Mouse (Mus musculus): Measurements from ENCODE around the gene Rplp0. TPM values are rescaled to one million over a fixed set of nuclear protein-coding genes. Genes with fewer than 3 reads are reported as not detected.

The Rplp0 gene
- total and polyA plus RNA-seq, 2 experiments: 607 to 709 TPM

DNA sequence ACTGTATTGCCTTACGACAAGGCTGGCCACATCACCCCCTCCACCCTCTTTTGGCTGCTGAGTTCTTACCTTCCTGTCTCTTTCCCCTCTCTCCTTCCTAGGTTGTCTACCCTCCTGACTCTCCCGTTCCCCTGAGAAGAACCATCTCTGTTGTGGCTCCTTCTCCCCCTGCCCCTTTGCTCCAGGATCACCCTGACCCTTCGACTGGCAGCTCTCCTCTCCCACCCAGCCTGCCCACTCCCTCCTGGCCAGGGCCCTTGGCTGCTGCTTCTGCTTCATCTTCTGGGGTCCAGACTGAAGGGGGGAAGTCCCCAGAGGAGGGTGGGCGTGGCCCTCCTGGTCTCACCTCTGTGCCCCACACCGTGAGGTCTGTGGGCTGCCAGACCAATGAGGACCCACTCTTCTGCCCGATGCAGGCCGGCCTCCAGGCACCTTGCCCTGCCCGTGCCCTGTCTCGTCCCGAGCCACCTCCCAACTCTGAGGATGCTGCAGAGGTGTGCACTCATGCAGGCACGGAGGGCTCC, 8.7 kb upstream of the Rplp0 start:
- H3K27me3 ChIP-seq (ENCODE audit: control insufficient read depth, insufficient read depth, low read length): no peaks in the 10 kb centered on the region
- 86% methylated on average over 11 of the region's 11 CpGs for WGBS
- no peak overlapping the region for H3K27ac ChIP-seq (replicated peaks; ENCODE audit: insufficient read depth, low read depth, low read length)
- H3K4me1 ChIP-seq (ENCODE audit: control insufficient read depth, insufficient read depth, low read length): no peaks in the 10 kb centered on the region
- TF ChIP-seq POLR2A (IDR thresholded peaks at IDR 0.05; ENCODE audit: extremely low read depth, insufficient read depth, low read length): no peak
- no peak for TF ChIP-seq CTCF (IDR thresholded peaks at IDR 0.05; ENCODE audit: low read depth, low read length)
- no peak overlapping the region for H3K9ac ChIP-seq (ENCODE audit: low read depth, low read length)
- H3K36me3 ChIP-seq (ENCODE audit: control insufficient read depth, insufficient read depth, low read length): peaks cover 10% of the 10 kb centered on the region
- no peaks in the 10 kb centered on the region for H3K79me2 ChIP-seq (ENCODE audit: control insufficient read depth, insufficient read depth, low read length)
- H3K4me3 ChIP-seq (ENCODE audit: insufficient read depth, low read depth, low read length): no peak overlapping the region
- no peak for DNase-seq (ENCODE audit: extremely low read depth, low read depth, low spot score)

DNA sequence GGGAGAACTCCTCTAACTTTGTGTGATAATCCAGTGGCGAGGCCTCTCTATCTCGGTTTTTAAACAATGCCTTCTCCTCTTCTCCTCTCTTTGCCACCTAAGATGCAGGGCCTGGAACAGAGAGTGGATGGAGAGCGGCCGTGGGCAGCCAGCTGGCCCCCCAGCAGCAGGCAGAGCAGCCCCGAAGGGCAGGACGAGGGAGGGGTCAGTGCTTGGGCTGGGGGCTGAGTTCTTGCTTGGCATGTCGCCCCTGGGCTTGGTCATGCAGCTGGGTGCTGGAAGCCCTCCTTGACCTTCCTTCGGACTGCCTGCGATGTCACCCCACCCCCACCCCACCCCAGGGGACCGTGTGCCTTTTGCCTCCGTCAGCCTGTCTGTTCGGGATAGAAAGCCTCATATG, 7.9 kb upstream of the Rplp0 start:
- TF ChIP-seq POLR2A (IDR thresholded peaks at IDR 0.05; ENCODE audit: extremely low read depth, insufficient read depth, low read length) (no peak), CTCF (IDR thresholded peaks at IDR 0.05; ENCODE audit: low read depth, low read length) (no peak)
- H3K9ac ChIP-seq (ENCODE audit: low read depth, low read length): no peak overlapping the region
- no peak overlapping the region for H3K27ac ChIP-seq (replicated peaks; ENCODE audit: insufficient read depth, low read depth, low read length)
- H3K4me3 ChIP-seq (ENCODE audit: insufficient read depth, low read depth, low read length): no peak overlapping the region
- H3K79me2 ChIP-seq (ENCODE audit: control insufficient read depth, insufficient read depth, low read length): no peaks in the 10 kb centered on the region
- no peak for DNase-seq (ENCODE audit: extremely low read depth, low read depth, low spot score)
- peaks cover 10% of the 10 kb centered on the region for H3K36me3 ChIP-seq (ENCODE audit: control insufficient read depth, insufficient read depth, low read length)
- H3K4me1 ChIP-seq (ENCODE audit: control insufficient read depth, insufficient read depth, low read length): no peaks in the 10 kb centered on the region; the same call in 1 of the 2 replicates
- no peaks in the 10 kb centered on the region for H3K27me3 ChIP-seq (ENCODE audit: control insufficient read depth, insufficient read depth, low read length)
- 92% methylated on average over 12 of the region's 12 CpGs for WGBS

DNA sequence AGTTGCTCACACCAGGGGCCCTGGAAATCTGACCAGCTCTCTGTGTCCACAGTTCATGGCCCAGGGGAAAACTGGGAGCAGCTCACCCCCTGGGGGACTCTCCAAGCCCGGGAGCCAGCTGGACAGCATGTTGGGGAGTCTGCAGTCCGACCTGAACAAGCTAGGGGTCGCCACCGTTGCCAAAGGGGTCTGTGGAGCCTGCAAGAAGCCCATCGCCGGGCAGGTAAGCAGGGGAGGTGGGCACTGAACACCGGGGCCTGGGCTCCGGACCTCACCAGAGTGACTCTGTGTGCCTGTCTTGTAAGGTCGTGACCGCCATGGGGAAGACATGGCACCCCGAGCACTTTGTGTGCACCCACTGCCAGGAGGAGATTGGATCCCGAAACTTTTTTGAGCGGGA, 7.5 kb upstream of the Rplp0 start:
- Histone ChIP-seq H3K9ac (ENCODE audit: low read depth, low read length) (no peak overlapping the region), H3K27me3 (ENCODE audit: control insufficient read depth, insufficient read depth, low read length) (no peaks in the 10 kb centered on the region), H3K4me1 (ENCODE audit: control insufficient read depth, insufficient read depth, low read length) (no peaks in the 10 kb centered on the region; the same call in 1 of the 2 replicates), H3K4me3 (ENCODE audit: insufficient read depth, low read depth, low read length) (no peak overlapping the region), H3K27ac (replicated peaks; ENCODE audit: insufficient read depth, low read depth, low read length) (no peak overlapping the region), H3K79me2 (ENCODE audit: control insufficient read depth, insufficient read depth, low read length) (no peaks in the 10 kb centered on the region), H3K36me3 (ENCODE audit: control insufficient read depth, insufficient read depth, low read length) (peaks cover 10% of the 10 kb centered on the region)
- WGBS: 92% methylated on average over 13 of the region's 13 CpGs
- DNase-seq (ENCODE audit: extremely low read depth, low read depth, low spot score): no peak
- no peak for TF ChIP-seq CTCF (IDR thresholded peaks at IDR 0.05; ENCODE audit: low read depth, low read length)

DNA sequence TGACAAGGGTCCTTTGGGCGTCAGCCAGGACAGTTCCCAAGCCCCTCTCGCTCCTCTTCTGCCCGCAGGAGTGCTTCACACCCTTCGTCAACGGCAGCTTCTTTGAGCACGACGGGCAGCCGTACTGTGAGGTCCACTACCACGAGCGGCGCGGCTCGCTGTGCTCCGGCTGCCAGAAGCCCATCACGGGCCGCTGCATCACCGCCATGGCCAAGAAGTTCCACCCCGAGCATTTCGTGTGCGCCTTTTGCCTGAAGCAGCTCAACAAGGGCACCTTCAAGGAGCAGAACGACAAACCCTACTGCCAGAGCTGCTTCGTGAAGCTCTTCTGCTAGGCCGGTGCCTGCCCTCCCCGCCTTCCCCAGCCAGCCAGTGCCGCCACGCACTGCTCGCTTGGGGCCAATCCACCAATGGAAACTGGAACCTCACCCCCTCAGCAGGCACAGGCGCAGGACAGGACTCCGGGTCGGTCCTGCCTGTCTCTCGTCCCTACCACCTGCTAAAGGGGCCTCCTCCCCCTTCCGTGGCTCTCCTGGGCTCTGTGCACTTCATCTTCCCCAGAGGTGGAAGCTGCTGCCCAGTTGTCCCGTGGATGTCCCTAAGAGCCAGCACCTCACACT, 5.4 kb upstream of the Rplp0 start:
- Histone ChIP-seq H3K4me1 (ENCODE audit: control insufficient read depth, insufficient read depth, low read length) (no peaks in the 10 kb centered on the region; the same call in 1 of the 2 replicates), H3K27me3 (ENCODE audit: control insufficient read depth, insufficient read depth, low read length) (no peaks in the 10 kb centered on the region), H3K27ac (replicated peaks; ENCODE audit: insufficient read depth, low read depth, low read length) (no peak overlapping the region), H3K9ac (ENCODE audit: low read depth, low read length) (no peak overlapping the region), H3K36me3 (ENCODE audit: control insufficient read depth, insufficient read depth, low read length) (peaks cover 4% of the 10 kb centered on the region), H3K79me2 (ENCODE audit: control insufficient read depth, insufficient read depth, low read length) (no peaks in the 10 kb centered on the region), H3K4me3 (ENCODE audit: insufficient read depth, low read depth, low read length) (no peak overlapping the region)
- TF ChIP-seq POLR2A (IDR thresholded peaks at IDR 0.05; ENCODE audit: extremely low read depth, insufficient read depth, low read length) (no peak), CTCF (IDR thresholded peaks at IDR 0.05; ENCODE audit: low read depth, low read length) (no peak)
- DNase-seq (ENCODE audit: extremely low read depth, low read depth, low spot score): no peak
- WGBS: 95% methylated on average over 33 of the region's 33 CpGs

DNA sequence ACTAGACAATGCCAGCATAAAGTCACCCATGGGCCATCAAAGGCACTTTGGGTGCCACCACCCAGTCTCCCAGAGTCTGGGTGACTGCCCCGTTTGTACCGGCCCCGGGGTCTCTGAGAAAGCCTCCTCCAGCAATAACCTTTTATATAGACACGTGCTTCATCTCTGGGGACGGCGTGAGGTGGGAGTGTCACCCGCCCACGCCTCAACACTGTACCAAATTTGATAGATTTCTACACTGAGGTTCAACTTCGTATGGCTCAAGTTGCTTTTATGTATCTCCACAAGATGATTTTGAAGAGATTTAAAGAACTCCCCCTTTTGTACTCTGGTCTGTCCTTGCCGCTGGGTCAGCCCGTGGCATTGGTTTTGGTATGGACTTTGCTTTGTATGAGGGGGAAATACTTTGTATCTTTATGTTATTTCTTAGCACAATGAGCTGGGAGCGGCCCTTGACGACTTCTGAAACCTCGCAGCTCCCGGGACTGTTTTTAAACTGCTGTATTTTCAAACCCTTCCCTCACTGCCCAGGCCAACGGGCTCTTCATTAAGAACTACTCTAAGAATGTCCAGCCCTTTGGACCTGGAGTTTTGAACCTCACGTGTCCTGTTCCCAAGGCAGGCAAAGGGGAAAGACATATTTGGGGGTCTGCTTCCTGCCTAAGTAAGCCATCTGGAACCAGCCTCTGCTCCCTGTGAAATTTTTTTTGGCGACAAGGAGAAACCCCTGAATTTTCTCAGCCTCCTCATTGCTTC, 4.6 kb upstream of the Rplp0 start:
- no peak overlapping the region for H3K9ac ChIP-seq (ENCODE audit: low read depth, low read length)
- no peak overlapping the region for H3K27ac ChIP-seq (replicated peaks; ENCODE audit: insufficient read depth, low read depth, low read length)
- no peak for DNase-seq (ENCODE audit: extremely low read depth, low read depth, low spot score)
- H3K4me1 ChIP-seq (ENCODE audit: control insufficient read depth, insufficient read depth, low read length): no peaks in the 10 kb centered on the region; the same call in 1 of the 2 replicates
- WGBS: 92% methylated on average over 18 of the region's 18 CpGs
- peaks cover under 1% of the 10 kb centered on the region; the same call in 1 of the 2 replicates for H3K79me2 ChIP-seq (ENCODE audit: control insufficient read depth, insufficient read depth, low read length)
- peaks cover 3% of the 10 kb centered on the region for H3K36me3 ChIP-seq (ENCODE audit: control insufficient read depth, insufficient read depth, low read length)
- TF ChIP-seq POLR2A (IDR thresholded peaks at IDR 0.05; ENCODE audit: extremely low read depth, insufficient read depth, low read length) (no peak), CTCF (IDR thresholded peaks at IDR 0.05; ENCODE audit: low read depth, low read length) (no peak)
- H3K27me3 ChIP-seq (ENCODE audit: control insufficient read depth, insufficient read depth, low read length): no peaks in the 10 kb centered on the region
- H3K4me3 ChIP-seq (ENCODE audit: insufficient read depth, low read depth, low read length): no peak overlapping the region

All from liver, adult 2 months (tissue).